Mouse (Mus musculus): ENCODE data around the gene Kremen2. TPM values are rescaled to one million over a fixed set of nuclear protein-coding genes. Genes with fewer than 3 reads are reported as not detected.

Kremen2 gene
- polyA plus RNA-seq, 1 experiment = 1.1 TPM

DNA sequence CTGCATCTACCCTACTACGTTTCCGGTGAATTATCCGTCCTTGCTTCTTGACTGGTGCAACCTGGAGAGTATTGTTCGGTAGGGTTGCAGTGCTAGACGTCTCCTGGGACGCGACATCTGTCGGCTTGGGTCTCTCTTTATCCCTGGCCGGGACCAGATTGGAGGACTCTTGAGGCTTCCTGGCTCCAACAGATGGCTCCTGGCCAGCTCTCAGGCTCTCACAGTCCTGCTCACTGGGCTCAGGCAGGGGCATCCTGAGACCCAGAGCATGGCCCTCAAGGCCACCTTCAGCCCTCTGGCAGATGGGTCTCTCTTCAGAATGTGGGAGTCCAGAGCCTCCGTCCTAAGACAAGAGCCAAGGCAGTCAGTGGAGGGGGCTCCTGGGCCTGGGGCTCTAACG, 17.3 kb upstream of the Kremen2 start:
- no peak for DNase-seq
- Histone ChIP-seq H3K4me1 (ENCODE audit: control insufficient read depth, insufficient read depth, low read length) (no peaks in the 10 kb centered on the region), H3K4me3 (replicated peaks; ENCODE audit: extremely low read depth, low read depth, low read length) (no peak overlapping the region)
- 85% methylated on average over 11 of the region's 11 CpGs for WGBS
- TF ChIP-seq POLR2A (IDR thresholded peaks at IDR 0.05; ENCODE audit: borderline replicate concordance, extremely low read depth, low read depth, low read length) (no peak), CTCF (IDR thresholded peaks at IDR 0.05; ENCODE audit: insufficient read depth, low read length) (no peak)

DNA sequence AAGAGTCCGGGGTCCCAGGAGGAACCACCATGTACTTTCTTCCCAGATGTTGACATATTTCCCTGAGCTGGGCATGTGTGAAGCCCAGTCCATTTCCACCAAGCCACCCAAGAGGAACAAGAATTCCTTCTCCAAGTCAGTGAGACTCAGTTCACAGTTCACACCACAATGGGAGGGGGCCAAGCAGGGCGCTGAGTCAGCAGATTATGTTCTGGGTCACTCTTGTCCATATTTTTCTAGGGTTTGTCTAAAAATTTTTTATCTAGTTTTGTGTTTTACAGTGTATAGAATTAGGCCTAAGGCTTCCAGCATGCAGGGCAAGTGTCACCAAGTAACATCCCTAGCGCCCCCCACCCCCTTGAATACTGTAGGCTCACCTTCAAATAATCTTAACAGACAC, 15.5 kb upstream of the Kremen2 start:
- DNase-seq = no peak
- TF ChIP-seq CTCF (IDR thresholded peaks at IDR 0.05; ENCODE audit: insufficient read depth, low read length) (no peak), POLR2A (IDR thresholded peaks at IDR 0.05; ENCODE audit: borderline replicate concordance, extremely low read depth, low read depth, low read length) (no peak)
- WGBS = 96% methylated on average over 3 of the region's 3 CpGs
- H3K4me1 ChIP-seq (ENCODE audit: control insufficient read depth, insufficient read depth, low read length) = no peaks in the 10 kb centered on the region
- H3K4me3 ChIP-seq (replicated peaks; ENCODE audit: extremely low read depth, low read depth, low read length) = no peak overlapping the region

DNA sequence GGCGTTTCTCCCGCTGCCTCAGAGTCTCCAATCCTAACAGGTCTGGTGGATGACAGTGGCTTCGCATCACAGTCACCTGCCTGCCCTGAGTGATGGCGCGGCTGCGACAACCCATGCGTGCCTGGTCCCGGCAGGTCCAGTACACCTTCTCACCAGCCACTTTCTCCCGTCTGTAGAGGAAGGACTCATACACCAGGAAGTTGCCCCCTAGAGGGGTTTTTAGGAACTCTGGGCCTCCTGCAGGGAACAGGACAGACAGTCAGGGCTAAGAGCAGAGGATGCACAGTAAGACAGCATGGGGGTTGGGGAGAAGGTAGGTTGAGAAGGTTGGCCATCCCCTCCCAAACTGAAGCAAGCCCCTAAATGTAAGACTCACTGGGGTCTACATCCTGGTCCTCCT, 14.6 kb upstream of the Kremen2 start:
- no peak for DNase-seq
- 93% methylated on average over 9 of the region's 9 CpGs for WGBS

DNA sequence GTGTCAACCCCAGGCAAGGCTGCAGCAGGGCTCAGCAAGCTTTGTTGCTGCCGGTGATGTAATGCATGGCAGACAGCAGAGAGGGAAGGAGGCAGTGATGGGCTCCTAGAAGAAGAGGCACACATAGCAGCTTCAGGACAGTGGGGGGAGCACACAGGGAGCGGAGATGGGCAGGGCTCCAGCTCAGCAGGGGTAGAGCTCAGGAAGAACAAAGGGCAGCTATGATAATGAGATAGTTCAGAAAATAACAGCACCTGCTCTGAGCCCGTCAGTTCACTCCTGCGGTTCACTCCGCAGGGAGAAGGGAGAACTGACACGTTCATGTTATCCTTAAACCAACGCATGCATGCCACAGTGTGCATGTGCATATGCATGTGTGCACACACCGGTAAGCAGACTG, 13.2 kb upstream of the Kremen2 start:
- no peak overlapping the region for H3K4me3 ChIP-seq (replicated peaks; ENCODE audit: extremely low read depth, low read depth, low read length)
- no peak for DNase-seq
- H3K4me1 ChIP-seq (ENCODE audit: control insufficient read depth, insufficient read depth, low read length) = no peaks in the 10 kb centered on the region
- WGBS = 91% methylated on average over 8 of the region's 8 CpGs
- no peak for TF ChIP-seq CTCF (IDR thresholded peaks at IDR 0.05; ENCODE audit: insufficient read depth, low read length)
- TF ChIP-seq POLR2A (IDR thresholded peaks at IDR 0.05; ENCODE audit: borderline replicate concordance, extremely low read depth, low read depth, low read length) = no peak

More for the DNA sequence above, 14.6 kb upstream of the Kremen2 start:
- no peak overlapping the region for H3K4me3 ChIP-seq (replicated peaks; ENCODE audit: extremely low read depth, low read depth, low read length)
- H3K4me1 ChIP-seq (ENCODE audit: control insufficient read depth, insufficient read depth, low read length) = no peaks in the 10 kb centered on the region
- TF ChIP-seq CTCF (IDR thresholded peaks at IDR 0.05; ENCODE audit: insufficient read depth, low read length) = no peak
- TF ChIP-seq POLR2A (IDR thresholded peaks at IDR 0.05; ENCODE audit: borderline replicate concordance, extremely low read depth, low read depth, low read length) = no peak

GRCm38 (mm10) chr17:23757581-23757980, 11.9 kb upstream of the Kremen2 start:
- no peaks in the 10 kb centered on the region for H3K4me1 ChIP-seq (ENCODE audit: control insufficient read depth, insufficient read depth, low read length)
- DNase-seq = no peak
- no peak overlapping the region for H3K4me3 ChIP-seq (replicated peaks; ENCODE audit: extremely low read depth, low read depth, low read length)
- TF ChIP-seq POLR2A (IDR thresholded peaks at IDR 0.05; ENCODE audit: borderline replicate concordance, extremely low read depth, low read depth, low read length) (no peak), CTCF (IDR thresholded peaks at IDR 0.05; ENCODE audit: insufficient read depth, low read length) (no peak)
- 93% methylated on average over 9 of the region's 9 CpGs for WGBS

DNA sequence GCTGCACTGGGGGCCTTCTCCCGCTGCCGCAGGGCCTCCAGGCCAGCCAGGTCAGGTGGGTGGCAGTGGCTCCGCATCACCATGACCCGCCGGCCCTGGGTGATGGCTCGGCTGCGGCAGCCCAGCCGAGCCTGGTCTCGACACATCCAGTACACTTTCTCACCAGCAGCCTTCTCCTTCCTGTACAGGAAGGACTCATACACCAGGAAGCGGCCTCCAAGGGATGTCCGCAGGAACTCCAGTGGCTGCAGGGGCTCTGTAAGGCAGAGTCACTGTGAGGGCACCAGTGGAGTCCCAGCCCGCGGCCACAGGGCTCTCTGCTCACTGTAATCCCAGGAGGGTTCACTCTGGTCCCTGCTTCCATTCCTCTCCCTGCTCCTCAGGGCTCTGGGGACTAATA, 10.1 kb upstream of the Kremen2 start:
- no peaks in the 10 kb centered on the region for H3K4me1 ChIP-seq (ENCODE audit: control insufficient read depth, insufficient read depth, low read length)
- H3K4me3 ChIP-seq (replicated peaks; ENCODE audit: extremely low read depth, low read depth, low read length) = no peak overlapping the region
- 61% methylated on average over 13 of the region's 13 CpGs for WGBS
- no peak for DNase-seq
- TF ChIP-seq CTCF (IDR thresholded peaks at IDR 0.05; ENCODE audit: insufficient read depth, low read length) = no peak
- no peak for TF ChIP-seq POLR2A (IDR thresholded peaks at IDR 0.05; ENCODE audit: borderline replicate concordance, extremely low read depth, low read depth, low read length)

DNA sequence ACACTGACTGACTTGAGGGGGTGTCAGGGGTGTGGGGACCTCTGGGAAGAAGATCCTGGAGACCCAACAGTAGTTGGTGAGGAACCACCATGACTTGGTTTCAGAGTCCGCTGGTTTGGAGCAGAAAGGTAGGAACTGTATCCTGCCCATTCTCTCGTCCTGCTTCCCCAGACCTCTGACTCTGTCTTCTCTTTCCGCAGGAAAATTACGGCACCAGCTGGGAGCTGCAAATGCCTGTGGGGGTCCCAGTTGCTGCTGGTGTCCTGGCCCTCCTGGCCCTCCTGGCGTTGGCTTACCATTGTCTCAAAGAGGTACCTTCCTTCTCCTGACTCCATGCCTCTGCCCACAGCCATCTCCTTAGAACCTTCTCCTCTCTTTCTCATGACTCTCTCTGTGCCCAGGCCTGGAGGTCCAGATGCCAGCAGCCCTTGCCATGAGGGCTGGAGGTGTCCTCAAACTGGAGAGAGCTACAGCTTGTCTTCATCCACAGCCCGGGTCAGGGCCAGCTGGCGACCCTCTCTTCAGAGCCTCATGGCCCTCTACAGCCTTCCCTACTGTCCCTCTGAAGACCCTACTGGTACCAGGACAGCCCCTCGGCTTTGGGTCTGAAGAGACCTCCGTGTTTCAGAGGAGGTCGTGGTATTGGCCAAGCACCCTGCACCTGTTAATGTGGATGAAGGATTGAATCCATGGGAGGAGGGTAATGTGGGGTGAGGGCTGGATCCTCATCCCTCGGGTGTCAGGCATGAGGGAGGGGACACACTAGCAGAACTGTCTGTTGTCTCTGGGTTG, 4.0 kb upstream of the Kremen2 start:
- Histone ChIP-seq H3K4me3 (replicated peaks; ENCODE audit: extremely low read depth, low read depth, low read length) (peak overlapping the region; percentile 40), H3K4me1 (ENCODE audit: control insufficient read depth, insufficient read depth, low read length) (peaks cover 4% of the 10 kb centered on the region; the same call in 1 of the 2 replicates)
- DNase-seq = no peak
- WGBS = 79% methylated on average over 11 of the region's 11 CpGs
- TF ChIP-seq CTCF (IDR thresholded peaks at IDR 0.05; ENCODE audit: insufficient read depth, low read length) (no peak), POLR2A (IDR thresholded peaks at IDR 0.05; ENCODE audit: borderline replicate concordance, extremely low read depth, low read depth, low read length) (0 out of 2 replicates have a peak, but pooled peaks have one; percentile 25)

DNA sequence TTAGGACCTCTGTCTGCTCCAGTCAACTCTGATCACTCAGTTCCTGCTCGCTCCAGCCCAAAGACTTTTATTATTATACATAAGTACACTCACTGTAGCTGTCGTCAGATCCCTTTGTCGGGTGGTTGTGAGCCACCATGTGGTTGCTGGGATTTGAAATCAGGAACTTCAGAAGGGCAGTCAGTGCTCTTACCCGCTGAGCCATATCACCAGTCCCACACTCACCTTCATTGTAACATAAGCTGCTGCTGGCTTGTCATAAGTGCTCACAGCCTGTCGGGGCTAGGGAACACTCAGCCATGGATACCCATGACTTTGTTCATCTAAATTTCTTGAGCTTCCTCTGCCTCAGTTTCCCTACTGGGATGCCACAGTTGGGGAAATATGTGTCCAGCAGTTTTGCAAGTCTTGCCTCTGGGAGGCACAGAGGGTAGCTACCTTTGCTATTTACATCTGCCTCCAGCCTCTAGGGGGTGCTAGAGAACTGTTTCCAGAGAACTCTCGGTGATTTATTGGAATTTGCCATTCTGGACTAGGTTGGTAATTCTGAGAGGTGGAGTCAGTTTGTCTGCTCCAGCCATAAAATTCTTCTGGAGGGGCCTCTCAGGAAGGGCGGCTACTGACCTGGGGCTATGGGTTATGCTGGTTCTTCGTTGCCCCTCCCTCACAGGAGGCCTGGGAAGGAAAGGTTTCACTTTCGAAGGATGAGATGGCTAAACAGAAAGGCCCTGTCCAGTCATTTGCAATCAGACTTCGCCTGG, 3.2 kb upstream of the Kremen2 start:
- WGBS = 18% methylated on average over 10 of the region's 10 CpGs

GRCm38 (mm10) chr17:23748026-23748425, 2.4 kb upstream of the Kremen2 start:
- no peak for TF ChIP-seq POLR2A (IDR thresholded peaks at IDR 0.05; ENCODE audit: borderline replicate concordance, extremely low read depth, low read depth, low read length)
- no peak for TF ChIP-seq CTCF (IDR thresholded peaks at IDR 0.05; ENCODE audit: insufficient read depth, low read length)
- Histone ChIP-seq H3K4me1 (ENCODE audit: control insufficient read depth, insufficient read depth, low read length) (peaks cover 4% of the 10 kb centered on the region; the same call in 1 of the 2 replicates), H3K4me3 (replicated peaks; ENCODE audit: extremely low read depth, low read depth, low read length) (no peak overlapping the region)
- no peak for DNase-seq
- WGBS = 19% methylated on average over 6 of the region's 6 CpGs

More for the DNA sequence above, 3.2 kb upstream of the Kremen2 start:
- peak; percentile 68 for DNase-seq
- Histone ChIP-seq H3K4me1 (ENCODE audit: control insufficient read depth, insufficient read depth, low read length) (peaks cover 4% of the 10 kb centered on the region; the same call in 1 of the 2 replicates), H3K4me3 (replicated peaks; ENCODE audit: extremely low read depth, low read depth, low read length) (peak overlapping the region; percentile 40)
- no peak for TF ChIP-seq POLR2A (IDR thresholded peaks at IDR 0.05; ENCODE audit: borderline replicate concordance, extremely low read depth, low read depth, low read length)
- peak; percentile 45 for TF ChIP-seq CTCF (IDR thresholded peaks at IDR 0.05; ENCODE audit: insufficient read depth, low read length)
